Mouse (Mus musculus): ENCODE measurements around the gene Arpc3. TPM values are rescaled to one million over a fixed set of nuclear protein-coding genes. Genes with fewer than 3 reads are reported as not detected.

Arpc3 gene
- polyA plus RNA-seq (2015; fragmentation: Nextera tagmentation; extraction: Ambion mirVana): 238 TPM in 2 replicates

- peak; percentile 95 for DNase-seq (ENCODE audit: low spot score)
Measured at GRCm38 (mm10) chr5:122391786-122392180, at the start of gene Arpc3. TSS of gene Arpc3 (plus strand) at chr5:122391878.

GRCm38 (mm10) chr5:122342874-122343273, 48.8 kb upstream of the Arpc3 start:
- no peak for DNase-seq (ENCODE audit: low spot score)

GRCm38 (mm10) chr5:122343768-122344167, 47.9 kb upstream of the Arpc3 start:
- no peak for DNase-seq (ENCODE audit: low spot score)

GRCm38 (mm10) chr5:122344260-122344659, 47.4 kb upstream of the Arpc3 start:
- DNase-seq (ENCODE audit: low spot score): peak; percentile 84

GRCm38 (mm10) chr5:122345777-122346176, 45.9 kb upstream of the Arpc3 start:
- no peak for DNase-seq (ENCODE audit: low spot score)

GRCm38 (mm10) chr5:122353807-122354491, 37.7 kb upstream of the Arpc3 start, which contains the start of the genes Rad9b and Vps29:
TSS of gene Rad9b (minus strand) at chr5:122354233.
TSS of gene Vps29 (plus strand) at chr5:122354369.
- peak; percentile 99 for DNase-seq (ENCODE audit: low spot score)

- no peak for DNase-seq (ENCODE audit: low spot score)
Measured at GRCm38 (mm10) chr5:122354492-122355067, 37.1 kb upstream of the Arpc3 start.

- no peak for DNase-seq (ENCODE audit: low spot score)
Measured at GRCm38 (mm10) chr5:122371591-122372191, 20.0 kb upstream of the Arpc3 start, which contains the start of gene Gpn3. TSS of gene Gpn3 (plus strand) at chr5:122371876.

- peak; percentile 100 for DNase-seq (ENCODE audit: low spot score)
Measured at GRCm38 (mm10) chr5:122372192-122372769, 19.4 kb upstream of the Arpc3 start, which contains the start of gene Fam216a. TSS of gene Fam216a (minus strand) at chr5:122372364.

GRCm38 (mm10) chr5:122372878-122373277, 18.8 kb upstream of the Arpc3 start:
- no peak for DNase-seq (ENCODE audit: low spot score)

GRCm38 (mm10) chr5:122377101-122377833, 14.4 kb upstream of the Arpc3 start:
- DNase-seq (ENCODE audit: low spot score): no peak

GRCm38 (mm10) chr5:122378171-122378570, 13.5 kb upstream of the Arpc3 start:
- no peak for DNase-seq (ENCODE audit: low spot score)

- peak; percentile 81 for DNase-seq (ENCODE audit: low spot score)
Measured at GRCm38 (mm10) chr5:122379374-122380155, 12.1 kb upstream of the Arpc3 start.

GRCm38 (mm10) chr5:122390006-122390405, 1.7 kb upstream of the Arpc3 start:
- no peak for DNase-seq (ENCODE audit: low spot score)

- no peak for DNase-seq (ENCODE audit: low spot score)
Measured at GRCm38 (mm10) chr5:122390671-122391070, 1.0 kb upstream of the Arpc3 start.

- no peak for DNase-seq (ENCODE audit: low spot score)
Measured at GRCm38 (mm10) chr5:122391178-122391785, 396 bp upstream of the Arpc3 start.

- peak; percentile 26 for DNase-seq (ENCODE audit: low spot score)
Measured at GRCm38 (mm10) chr5:122392227-122393004, 738 bp downstream of the Arpc3 start.

GRCm38 (mm10) chr5:122393887-122394286, 2.2 kb downstream of the Arpc3 start:
- peak; percentile 81 for DNase-seq (ENCODE audit: low spot score)

GRCm38 (mm10) chr5:122396791-122397190, 5.1 kb downstream of the Arpc3 start:
- no peak for DNase-seq (ENCODE audit: low spot score)
